Mouse (Mus musculus) bone marrow, adult 2 months (tissue): ENCODE results near the gene Spaar.

Experiments used
- CTCF ChIP-seq: fragments of 200-500 bp; IDR thresholded peaks from 2 replicates; pipeline ENCODE4 v1.5.1; 2011; ENCODE audit warnings: low read length, control low read depth; ENCODE audit not compliant: control insufficient read depth, insufficient read depth
- POLR2A ChIP-seq: fragments of 200-500 bp; IDR thresholded peaks from 2 replicates; pipeline ENCODE4 v1.6.1; 2011; ENCODE audit warnings: low read depth, mild to moderate bottlenecking, control low read depth, low read length, borderline replicate concordance; ENCODE audit not compliant: control insufficient read depth

GRCm38 (mm10) chr4:43726995-43727394 is 2.8 kb upstream of the Spaar start, which contains the start of gene Hrct1:
- no peak for TF ChIP-seq CTCF
- TF ChIP-seq POLR2A = no peak
